Mouse (Mus musculus) heart, embryonic 16.5 days (tissue): ENCODE results near the gene Lama1. TPM values are rescaled to one million over a fixed set of nuclear protein-coding genes. Genes with fewer than 3 reads are reported as not detected.

Experiments
- ATAC-seq: fragments of 200-750 bp; cut with Nextera tagmentation; replicated peaks from 2 replicates; pipeline ENCODE4 v1.8.0; 2017; ENCODE audit warnings: moderate number of reproducible peaks; ENCODE audit not compliant: insufficient read depth, low FRiP score; ENCODE audit errors: extremely low read depth
- H3K27ac ChIP-seq: fragments of 300-500 bp; sonication (generic); 2 replicates; pipeline ENCODE4 v1.5.1; 2014; ENCODE audit warnings: mild to moderate bottlenecking, low read length, control low read depth, moderate library complexity
- H3K27me3 ChIP-seq: fragments of 300-500 bp; sonication (generic); 2 replicates; pipeline ENCODE4 v1.6.1; 2014; ENCODE audit warnings: low read length, mixed read lengths; ENCODE audit not compliant: control insufficient read depth, insufficient read depth
- H3K36me3 ChIP-seq: fragments of 300-500 bp; sonication (generic); 2 replicates; pipeline ENCODE4 v1.6.1; 2014; ENCODE audit not compliant: control insufficient read depth, insufficient read depth
- H3K4me1 ChIP-seq: fragments of 300-500 bp; sonication (generic); 2 replicates; pipeline ENCODE4 v1.6.1; 2014; ENCODE audit warnings: low read length, mixed read lengths; ENCODE audit not compliant: control insufficient read depth, insufficient read depth
- H3K4me2 ChIP-seq: fragments of 300-500 bp; sonication (generic); 2 replicates; pipeline ENCODE4 v1.6.1; 2014; ENCODE audit warnings: low read depth, mild to moderate bottlenecking, control low read depth, low read length
- H3K4me3 ChIP-seq: fragments of 300-500 bp; sonication (generic); 2 replicates; pipeline ENCODE4 v1.5.1; 2014; ENCODE audit warnings: mild to moderate bottlenecking, control low read depth, low read length
- H3K9ac ChIP-seq: fragments of 300-500 bp; sonication (generic); 2 replicates; pipeline ENCODE4 v1.6.1; 2014; ENCODE audit warnings: low read length, control low read depth
- H3K9me3 ChIP-seq: fragments of 300-500 bp; sonication (generic); replicated peaks from 2 replicates; pipeline ENCODE4 v1.6.1; 2016; ENCODE audit warnings: low read length; ENCODE audit not compliant: control insufficient read depth
- WGBS: fragments of 180-500 bp; shearing (Covaris S2); extraction: QIAGEN DNeasy Blood & Tissue Kit; methylation state at CpG from one replicate; pipeline ENCODE4 v1.1.7; 2014; 5-methylcytosine and 5-hydroxymethylcytosine counted together
- polyA plus RNA-seq: library from polyadenylated mRNA; unstranded; fragments of >200 nt; fragmentation: Nextera tagmentation; extraction: Ambion mirVana; gene quantifications from 2 replicates; pipeline ENCODE4 v1.2.1, GENCODE M21; 2015

Gene Lama1
- polyA plus RNA-seq, 1 experiment from 2014 or later: 0.54 TPM

DNA sequence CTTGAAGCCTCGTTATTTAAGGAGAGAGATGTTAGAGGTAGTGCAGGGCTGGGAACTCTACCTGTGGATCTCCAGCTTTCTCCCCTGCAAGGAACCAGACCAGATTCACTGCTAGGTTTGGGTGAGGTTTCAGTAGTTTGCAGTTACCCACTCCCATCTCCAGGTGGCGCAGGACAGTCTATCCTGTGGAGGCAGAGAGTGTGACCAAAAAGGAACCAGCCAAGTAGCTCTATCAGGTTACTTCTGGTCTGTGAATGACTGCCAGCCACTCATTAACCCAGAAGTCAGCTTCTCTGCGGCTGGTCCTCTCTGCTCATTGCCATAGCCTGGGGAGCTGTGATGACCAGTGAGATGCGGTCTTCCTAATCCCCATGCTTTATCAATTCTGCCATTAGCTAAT lies 82.8 kb downstream of the Lama1 start:
- Histone ChIP-seq H3K4me3 (no peak overlapping the region), H3K9ac (no peak overlapping the region), H3K9me3 (no peaks in the 10 kb centered on the region), H3K4me2 (no peak overlapping the region), H3K27me3 (no peaks in the 10 kb centered on the region), H3K36me3 (no peaks in the 10 kb centered on the region), H3K4me1 (no peaks in the 10 kb centered on the region), H3K27ac (no peak overlapping the region)
- no peak for ATAC-seq
- WGBS: 55% methylated on average over 4 of the region's 4 CpGs

DNA sequence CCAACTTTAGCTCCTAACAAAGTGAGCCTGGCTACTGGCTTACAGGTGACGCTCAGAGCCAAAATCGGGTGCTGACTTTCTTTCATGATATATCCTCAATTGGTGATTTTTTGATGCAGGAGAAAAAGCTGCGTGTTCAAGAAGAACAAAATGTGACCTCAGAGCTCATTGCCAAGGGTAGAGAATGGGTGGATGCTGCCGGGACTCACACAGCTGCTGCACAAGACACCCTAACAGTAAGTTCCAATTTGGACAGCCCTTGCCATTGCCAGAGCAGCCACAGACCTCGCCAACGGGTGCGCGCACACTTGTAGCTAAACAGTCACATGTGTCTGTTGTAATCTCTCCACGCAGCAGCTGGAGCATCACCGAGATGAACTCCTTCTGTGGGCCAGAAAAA lies 94.0 kb downstream of the Lama1 start:
- H3K9ac ChIP-seq: no peak overlapping the region
- H3K27me3 ChIP-seq: no peaks in the 10 kb centered on the region
- no peaks in the 10 kb centered on the region for H3K36me3 ChIP-seq
- H3K4me1 ChIP-seq: no peaks in the 10 kb centered on the region
- ATAC-seq: no peak
- H3K4me3 ChIP-seq: no peak overlapping the region
- H3K27ac ChIP-seq: no peak overlapping the region
- no peaks in the 10 kb centered on the region for H3K9me3 ChIP-seq
- WGBS: 93% methylated on average over 10 of the region's 10 CpGs
- H3K4me2 ChIP-seq: no peak overlapping the region

DNA sequence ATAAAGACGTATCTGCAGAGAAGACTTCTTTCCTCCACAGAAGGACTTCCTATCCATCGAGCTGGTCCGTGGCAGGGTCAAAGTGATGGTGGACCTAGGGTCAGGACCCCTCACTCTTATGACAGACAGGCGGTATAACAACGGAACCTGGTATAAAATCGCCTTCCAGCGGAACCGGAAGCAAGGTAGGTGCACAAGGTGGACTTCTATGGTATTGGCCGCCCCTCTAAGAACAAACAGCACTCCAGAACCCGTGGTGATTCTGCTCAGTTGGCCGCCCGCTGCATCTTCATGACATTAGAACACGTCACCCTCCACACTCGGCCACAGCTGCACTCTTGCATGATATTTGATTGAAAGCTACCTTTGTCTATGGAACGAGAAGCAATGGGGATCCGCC lies 112.1 kb downstream of the Lama1 start:
- WGBS: 91% methylated on average over 16 of the region's 16 CpGs
- no peaks in the 10 kb centered on the region for H3K27me3 ChIP-seq
- H3K4me3 ChIP-seq: no peak overlapping the region
- no peaks in the 10 kb centered on the region for H3K9me3 ChIP-seq
- no peak overlapping the region for H3K4me2 ChIP-seq
- no peak for ATAC-seq
- H3K4me1 ChIP-seq: no peaks in the 10 kb centered on the region
- H3K27ac ChIP-seq: no peak overlapping the region
- no peak overlapping the region for H3K9ac ChIP-seq
- no peaks in the 10 kb centered on the region for H3K36me3 ChIP-seq

- H3K36me3 ChIP-seq: no peaks in the 10 kb centered on the region
- WGBS: 84% methylated on average over 6 of the region's 6 CpGs
- H3K4me1 ChIP-seq: no peaks in the 10 kb centered on the region
- no peak overlapping the region for H3K4me2 ChIP-seq
- H3K4me3 ChIP-seq: no peak overlapping the region
- no peak overlapping the region for H3K9ac ChIP-seq
- H3K27ac ChIP-seq: no peak overlapping the region
- no peak for ATAC-seq
- H3K27me3 ChIP-seq: no peaks in the 10 kb centered on the region
- H3K9me3 ChIP-seq: no peaks in the 10 kb centered on the region
Observed at GRCm38 (mm10) chr17:67813666-67814065, 116.6 kb downstream of the Lama1 start.

GRCm38 (mm10) chr17:67815720-67816119 lies 118.7 kb downstream of the Lama1 start:
- no peak overlapping the region for H3K4me3 ChIP-seq
- H3K27ac ChIP-seq: no peak overlapping the region
- no peak overlapping the region for H3K9ac ChIP-seq
- H3K4me2 ChIP-seq: no peak overlapping the region
- H3K9me3 ChIP-seq: no peaks in the 10 kb centered on the region
- no peak for ATAC-seq
- no peaks in the 10 kb centered on the region for H3K27me3 ChIP-seq
- no peaks in the 10 kb centered on the region for H3K36me3 ChIP-seq
- WGBS: 88% methylated on average over 11 of the region's 11 CpGs
- H3K4me1 ChIP-seq: no peaks in the 10 kb centered on the region

DNA sequence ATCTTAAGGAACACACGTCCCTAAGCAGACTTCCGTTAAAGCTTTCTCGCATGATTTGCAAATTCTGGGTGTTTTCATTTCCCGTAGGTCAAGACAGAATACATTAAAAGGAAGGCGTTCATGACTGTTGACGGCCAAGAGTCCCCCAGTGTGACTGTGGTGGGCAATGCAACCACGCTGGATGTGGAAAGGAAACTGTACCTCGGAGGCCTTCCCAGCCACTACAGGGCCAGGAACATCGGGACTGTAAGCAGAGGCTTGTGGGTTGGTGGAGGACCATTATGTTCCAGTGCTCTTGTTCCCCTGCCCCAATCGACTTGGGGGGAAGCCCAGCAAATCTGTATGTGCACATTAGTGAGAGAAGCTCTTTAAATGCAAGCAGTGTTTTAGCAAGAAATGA lies 119.9 kb downstream of the Lama1 start:
- Histone ChIP-seq H3K27me3 (no peaks in the 10 kb centered on the region), H3K9ac (no peak overlapping the region), H3K4me2 (no peak overlapping the region), H3K9me3 (no peaks in the 10 kb centered on the region), H3K27ac (no peak overlapping the region), H3K4me1 (no peaks in the 10 kb centered on the region), H3K36me3 (no peaks in the 10 kb centered on the region), H3K4me3 (no peak overlapping the region)
- ATAC-seq: no peak
- WGBS: 92% methylated on average over 10 of the region's 10 CpGs

- no peak overlapping the region for H3K27ac ChIP-seq
- H3K27me3 ChIP-seq: no peaks in the 10 kb centered on the region
- no peaks in the 10 kb centered on the region for H3K4me1 ChIP-seq
- no peak overlapping the region for H3K4me2 ChIP-seq
- peaks cover 6% of the 10 kb centered on the region for H3K9me3 ChIP-seq
- 81% methylated on average over 3 of the region's 3 CpGs for whole genome bisulfite sequencing
- ATAC-seq: no peak
- no peak overlapping the region for H3K9ac ChIP-seq
- no peak overlapping the region for H3K4me3 ChIP-seq
- no peaks in the 10 kb centered on the region for H3K36me3 ChIP-seq
Observed at GRCm38 (mm10) chr17:67827431-67827830, 130.4 kb downstream of the Lama1 start.

GRCm38 (mm10) chr17:67836146-67836895 lies 139.3 kb downstream of the Lama1 start:
- Histone ChIP-seq H3K27me3 (no peaks in the 10 kb centered on the region), H3K4me1 (no peaks in the 10 kb centered on the region), H3K36me3 (no peaks in the 10 kb centered on the region), H3K4me3 (no peak overlapping the region), H3K27ac (no peak overlapping the region), H3K9me3 (peaks cover 4% of the 10 kb centered on the region; the same call in 1 of the 2 replicates), H3K9ac (no peak overlapping the region), H3K4me2 (no peak overlapping the region)
- 93% methylated on average over 20 of the region's 20 CpGs for WGBS
- ATAC-seq: no peak

DNA sequence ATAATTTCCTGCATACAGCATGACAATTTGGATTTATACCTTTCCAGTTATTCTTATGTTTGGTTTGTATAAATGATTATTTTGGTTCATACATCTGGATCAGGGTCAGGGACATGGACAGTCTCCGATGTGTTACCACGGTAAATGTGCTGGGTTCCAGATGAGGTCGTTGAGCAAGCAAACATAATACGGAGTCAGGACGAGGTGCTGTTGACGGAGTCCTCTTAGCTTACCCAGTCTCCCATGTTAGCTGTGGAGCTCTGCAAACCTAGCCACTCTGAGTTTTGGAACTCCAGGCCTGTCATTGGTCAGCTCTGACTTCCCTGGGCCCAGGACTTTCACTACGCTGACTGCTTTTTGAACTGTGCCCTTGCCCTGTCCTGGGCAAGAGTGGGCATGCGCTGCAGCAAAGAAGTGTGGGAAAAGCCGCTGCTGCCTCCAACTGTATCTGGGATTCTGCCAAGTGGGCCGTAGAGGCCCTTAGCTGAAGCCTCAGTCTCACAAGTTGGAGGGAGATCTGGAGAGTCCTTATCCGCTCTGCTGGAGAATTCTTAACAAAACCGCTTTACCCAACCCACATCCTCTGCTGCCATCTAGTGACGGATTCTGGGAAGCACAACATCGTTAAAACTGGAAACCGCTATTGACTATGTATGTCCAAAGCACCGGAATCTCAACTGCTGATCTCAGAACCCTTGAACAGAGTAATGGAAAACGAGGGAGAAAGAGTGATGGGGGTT lies 140.5 kb downstream of the Lama1 start:
- H3K4me1 ChIP-seq: no peaks in the 10 kb centered on the region
- H3K27me3 ChIP-seq: no peaks in the 10 kb centered on the region
- H3K9me3 ChIP-seq: peaks cover 4% of the 10 kb centered on the region; the same call in 1 of the 2 replicates
- H3K36me3 ChIP-seq: no peaks in the 10 kb centered on the region
- H3K9ac ChIP-seq: peak overlapping the region; percentile 20; the same call in 1 of the 2 replicates
- 52% methylated on average over 17 of the region's 17 CpGs for WGBS
- peak overlapping the region; percentile 14; the same call in 1 of the 2 replicates for H3K4me3 ChIP-seq
- peak overlapping the region; percentile 30; the same call in 1 of the 2 replicates for H3K4me2 ChIP-seq
- no peak overlapping the region for H3K27ac ChIP-seq
- no peak; the same call in 1 of the 2 replicates for ATAC-seq
